Mouse (Mus musculus) testis, adult 2 months (tissue): Measurements from ENCODE around the gene Clic3.

Experiments
- CTCF ChIP-seq: fragments of 200-500 bp; IDR thresholded peaks from 2 replicates; pipeline ENCODE4 v1.5.1; 2012; ENCODE audit warnings: low read depth, mild to moderate bottlenecking, inconsistent platforms, low read length, moderate library complexity; ENCODE audit not compliant: control insufficient read depth, insufficient read depth, insufficient replicate concordance
- POLR2A ChIP-seq: fragments of 200-500 bp; IDR thresholded peaks from 2 replicates; pipeline ENCODE4 v1.6.1; 2012; ENCODE audit warnings: low read depth, mild to moderate bottlenecking, inconsistent platforms, low read length, moderate library complexity; ENCODE audit not compliant: control insufficient read depth

GRCm38 (mm10) chr2:25456205-25456953 is at the start of gene Clic3:
- TF ChIP-seq POLR2A, result no peak
- TF ChIP-seq CTCF, result no peak
